Mouse (Mus musculus) layer of hippocampus, adult 2 months (tissue): ENCODE measurements around the gene Mapk12. TPM values are rescaled to one million over a fixed set of nuclear protein-coding genes. Genes with fewer than 3 reads are reported as not detected.
A peak's percentile ranks its signal among the peaks of the same experiment; 100 is the strongest.

Source experiments
- DNase-seq, 2 experiments: peaks; one replicate each; pipeline ENCODE4 v3.0.0; 2022; ENCODE audit warnings: low spot score in 2 of 2
- H3K27ac ChIP-seq: fragments of 200-600 bp; 2 replicates; pipeline ENCODE4 v1.8.1; 2022
- H3K4me3 ChIP-seq: fragments of 200-600 bp; 2 replicates; pipeline ENCODE4 v1.8.1; 2022; ENCODE audit warnings: mild to moderate bottlenecking
- CTCF ChIP-seq: fragments of 200-600 bp; conservative IDR thresholded peaks from 2 replicates; pipeline ENCODE4 v1.8.1; 2022; ENCODE audit warnings: antibody characterized with exemption, mild to moderate bottlenecking, moderate library complexity
- total RNA-seq, 2 experiments: library from RNA; stranded (reverse); gene quantifications; 2 replicates each; pipeline ENCODE4 v1.2.3; 2021

The Mapk12 gene
- total RNA-seq, 2 experiments from 2014 or later: 4.4 to 5.6 TPM

- no peak overlapping the region for H3K4me3 ChIP-seq
- DNase-seq: no peak
- TF ChIP-seq CTCF: no peak
- no peak overlapping the region for H3K27ac ChIP-seq
Observed at GRCm38 (mm10) chr15:89161397-89161796, 20.9 kb upstream of the Mapk12 start.

GRCm38 (mm10) chr15:89158516-89158915 lies 18.0 kb upstream of the Mapk12 start:
- DNase-seq: no peak
- Histone ChIP-seq H3K27ac (no peak overlapping the region), H3K4me3 (no peak overlapping the region)
- no peak for TF ChIP-seq CTCF

GRCm38 (mm10) chr15:89157954-89158353 lies 17.5 kb upstream of the Mapk12 start:
- H3K27ac ChIP-seq: no peak overlapping the region
- no peak overlapping the region for H3K4me3 ChIP-seq
- peak; percentile 81 for TF ChIP-seq CTCF
- DNase-seq: peak; percentile 50 to 62

GRCm38 (mm10) chr15:89152312-89152711 lies 11.8 kb upstream of the Mapk12 start:
- DNase-seq: no peak
- H3K27ac ChIP-seq: no peak overlapping the region
- TF ChIP-seq CTCF: no peak
- H3K4me3 ChIP-seq: no peak overlapping the region

GRCm38 (mm10) chr15:89150041-89150390 lies 9.5 kb upstream of the Mapk12 start:
- no peak overlapping the region; the same call in 1 of the 2 replicates for H3K27ac ChIP-seq
- DNase-seq: no peak
- no peak; the same call in 1 of the 2 replicates for TF ChIP-seq CTCF

GRCm38 (mm10) chr15:89149271-89150040 lies 9.0 kb upstream of the Mapk12 start, which contains the start of gene Mapk11:
Gene Mapk11, minus strand, starts transcription at chr15:89149628.
- Histone ChIP-seq H3K4me3 (peak within 1 kb of the TSS; percentile 81), H3K27ac (peak within 1 kb of the TSS; percentile 87)
- no peak for TF ChIP-seq CTCF
- DNase-seq: no peak

More at GRCm38 (mm10) chr15:89150041-89150390, 9.5 kb upstream of the Mapk12 start:
- peak overlapping the region; percentile 81 for H3K4me3 ChIP-seq

- no peak for TF ChIP-seq CTCF
- Histone ChIP-seq H3K27ac (peak overlapping the region; percentile 87), H3K4me3 (peak overlapping the region; percentile 81)
- no peak for DNase-seq
Observed at GRCm38 (mm10) chr15:89148496-89149270, 8.2 kb upstream of the Mapk12 start.

GRCm38 (mm10) chr15:89147895-89148294 lies 7.4 kb upstream of the Mapk12 start:
- DNase-seq: no peak
- no peak for TF ChIP-seq CTCF
- no peak overlapping the region; the same call in 1 of the 2 replicates for H3K4me3 ChIP-seq
- H3K27ac ChIP-seq: no peak overlapping the region

- no peak for TF ChIP-seq CTCF
- H3K27ac ChIP-seq: no peak overlapping the region
Observed at GRCm38 (mm10) chr15:89147456-89147855, 7.0 kb upstream of the Mapk12 start.

GRCm38 (mm10) chr15:89147024-89147423 lies 6.5 kb upstream of the Mapk12 start:
- no peak for DNase-seq
- TF ChIP-seq CTCF: no peak
- Histone ChIP-seq H3K4me3 (peak overlapping the region; percentile 47; the same call in 1 of the 2 replicates), H3K27ac (peak overlapping the region; percentile 24; the same call in 1 of the 2 replicates)

More at GRCm38 (mm10) chr15:89147456-89147855, 7.0 kb upstream of the Mapk12 start:
- H3K4me3 ChIP-seq: peak overlapping the region; percentile 30; the same call in 1 of the 2 replicates
- DNase-seq: no peak

- peak overlapping the region; percentile 47 for H3K4me3 ChIP-seq
Observed at GRCm38 (mm10) chr15:89146537-89146936, 6.0 kb upstream of the Mapk12 start.

GRCm38 (mm10) chr15:89145813-89146350 lies 5.4 kb upstream of the Mapk12 start:
- Histone ChIP-seq H3K4me3 (no peak overlapping the region), H3K27ac (no peak overlapping the region)
- no peak for DNase-seq
- TF ChIP-seq CTCF: no peak

More at GRCm38 (mm10) chr15:89146537-89146936, 6.0 kb upstream of the Mapk12 start:
- TF ChIP-seq CTCF: no peak
- DNase-seq: no peak
- peak overlapping the region; percentile 24 for H3K27ac ChIP-seq

- Histone ChIP-seq H3K4me3 (no peak overlapping the region), H3K27ac (no peak overlapping the region)
- no peak for TF ChIP-seq CTCF
- no peak for DNase-seq
Observed at GRCm38 (mm10) chr15:89144965-89145364, 4.5 kb upstream of the Mapk12 start.
